Mouse (Mus musculus) layer of hippocampus, adult 2 months (tissue): ENCODE data around the gene Swsap1. TPM values are rescaled to one million over a fixed set of nuclear protein-coding genes. Genes with fewer than 3 reads are reported as not detected.

Experiments used
- DNase-seq, 2 experiments: peaks; one replicate each; pipeline ENCODE4 v3.0.0; 2022; ENCODE audit warnings: low spot score in 2 of 2
- H3K27ac ChIP-seq: fragments of 200-600 bp; 2 replicates; pipeline ENCODE4 v1.8.1; 2022
- H3K4me3 ChIP-seq: fragments of 200-600 bp; 2 replicates; pipeline ENCODE4 v1.8.1; 2022; ENCODE audit warnings: mild to moderate bottlenecking
- CTCF ChIP-seq: fragments of 200-600 bp; conservative IDR thresholded peaks from 2 replicates; pipeline ENCODE4 v1.8.1; 2022; ENCODE audit warnings: antibody characterized with exemption, mild to moderate bottlenecking, moderate library complexity
- long read RNA-seq, 2 experiments: library from polyadenylated mRNA; stranded (forward); transcript quantifications; one replicate each; pipeline ENCODE4 v2.0.0; 2021; ENCODE audit warnings: borderline mapping rate in 2 of 2
- total RNA-seq, 2 experiments: library from RNA; stranded (reverse); gene quantifications; 2 replicates each; pipeline ENCODE4 v1.2.3; 2021

Gene Swsap1
- 10 to 100 TPM; 14.8 to 15.9 TPM for total RNA-seq
- long read RNA-seq, experiment 1, transcript Swsap1-201 (2 exons, 1,838 nt): major isoform, 11 of 12 reads
- long read RNA-seq, experiment 1, partial matches to known transcripts: 0 of 12 reads
- long read RNA-seq, experiment 1, other reads (novel, unspliced or antisense): 1 of 12 reads
- long read RNA-seq, experiment 2, transcript Swsap1-201 (2 exons, 1,838 nt): major isoform, 18 of 20 reads
- long read RNA-seq, experiment 2, partial matches to known transcripts: 2 of 20 reads
- long read RNA-seq, experiment 2, other reads (novel, unspliced or antisense): 0 of 20 reads

DNA sequence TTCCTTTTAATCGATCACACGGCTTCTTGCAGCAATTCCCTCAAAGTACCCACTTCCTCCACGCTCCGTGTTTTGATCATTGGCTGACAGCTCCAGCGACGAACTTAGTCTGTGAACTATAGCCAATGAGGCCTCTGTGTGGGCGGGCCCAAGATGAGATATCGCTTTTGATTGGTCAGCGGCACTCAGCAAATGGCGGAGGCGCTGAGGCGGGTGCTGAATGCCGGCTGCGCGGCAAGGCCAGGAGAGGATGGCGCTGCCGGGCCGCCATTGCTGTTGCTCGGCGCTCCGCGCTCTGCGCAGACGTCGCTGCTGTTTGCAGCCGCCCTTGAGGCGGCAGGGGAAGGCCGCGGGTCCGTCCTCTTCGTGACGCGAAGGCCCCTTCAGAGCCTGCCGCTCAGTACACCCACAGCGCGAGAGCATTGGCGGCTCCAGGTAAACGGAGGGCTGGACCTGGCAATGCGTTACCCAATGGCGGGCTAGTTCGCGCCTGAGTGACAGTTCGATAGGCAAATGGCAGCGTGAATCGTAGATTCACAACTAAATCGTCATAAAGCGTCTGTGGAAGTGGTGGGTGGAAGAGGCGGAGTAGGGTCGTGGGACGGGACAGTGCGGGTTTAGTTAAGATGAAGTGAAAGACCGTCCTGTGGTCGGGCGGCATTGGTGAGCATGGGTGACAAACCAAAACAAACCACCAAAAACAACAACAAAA lies at the start of gene Swsap1:
TSS of gene Swsap1 (plus strand) at position 186 of the 712 bp plus-strand sequence.
- TF ChIP-seq CTCF: no peak; the same call in 1 of the 2 replicates
- Histone ChIP-seq H3K4me3 (peak within 1 kb of the TSS; percentile 64), H3K27ac (peak within 1 kb of the TSS; percentile 99)
- DNase-seq: peak; percentile 97 to 99

- no peak for DNase-seq
- no peak overlapping the region for H3K27ac ChIP-seq
- TF ChIP-seq CTCF: no peak
- H3K4me3 ChIP-seq: no peak overlapping the region
These were observed 47.3 kb upstream of the Swsap1 start for GRCm38 (mm10) chr9:21908216-21908615.

GRCm38 (mm10) chr9:21909474-21910223 lies 45.9 kb upstream of the Swsap1 start:
- TF ChIP-seq CTCF: no peak
- no peak overlapping the region for H3K4me3 ChIP-seq
- no peak for DNase-seq
- H3K27ac ChIP-seq: no peak overlapping the region

- TF ChIP-seq CTCF: no peak
- no peak for DNase-seq
- H3K27ac ChIP-seq: peak overlapping the region; percentile 94
- peak overlapping the region; percentile 80 for H3K4me3 ChIP-seq
These were observed 38.6 kb upstream of the Swsap1 start for GRCm38 (mm10) chr9:21916851-21917492.

DNA sequence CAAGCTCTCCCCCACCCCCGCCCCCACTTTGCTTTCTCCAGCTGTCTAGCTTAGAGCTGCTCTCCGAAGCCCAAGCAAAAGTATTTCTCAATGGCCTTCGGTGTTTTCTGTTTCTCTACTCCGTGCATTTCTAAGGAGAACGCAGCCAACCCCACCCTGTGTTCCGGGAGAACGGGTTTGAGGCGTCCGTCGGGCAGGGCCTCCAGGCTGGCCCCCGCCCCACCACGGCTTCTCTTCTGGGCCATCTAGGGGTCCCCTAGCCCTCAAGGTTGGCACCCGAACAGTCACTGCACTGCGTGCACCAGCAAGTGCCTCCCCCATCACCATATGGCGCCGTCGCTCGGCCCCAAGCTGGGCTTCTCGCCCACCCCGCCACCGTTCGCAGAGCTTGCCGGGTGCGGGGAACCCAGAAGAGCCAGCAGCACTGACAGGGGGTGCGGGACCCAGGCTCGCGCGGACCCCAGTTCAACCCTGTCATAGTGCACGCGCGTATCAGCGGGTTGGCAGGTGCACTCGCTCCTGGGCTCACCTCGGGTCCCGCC lies 38.0 kb upstream of the Swsap1 start:
- Histone ChIP-seq H3K4me3 (peak overlapping the region; percentile 80), H3K27ac (peak overlapping the region; percentile 94)
- peak; percentile 86 to 87 for DNase-seq
- TF ChIP-seq CTCF: no peak

DNA sequence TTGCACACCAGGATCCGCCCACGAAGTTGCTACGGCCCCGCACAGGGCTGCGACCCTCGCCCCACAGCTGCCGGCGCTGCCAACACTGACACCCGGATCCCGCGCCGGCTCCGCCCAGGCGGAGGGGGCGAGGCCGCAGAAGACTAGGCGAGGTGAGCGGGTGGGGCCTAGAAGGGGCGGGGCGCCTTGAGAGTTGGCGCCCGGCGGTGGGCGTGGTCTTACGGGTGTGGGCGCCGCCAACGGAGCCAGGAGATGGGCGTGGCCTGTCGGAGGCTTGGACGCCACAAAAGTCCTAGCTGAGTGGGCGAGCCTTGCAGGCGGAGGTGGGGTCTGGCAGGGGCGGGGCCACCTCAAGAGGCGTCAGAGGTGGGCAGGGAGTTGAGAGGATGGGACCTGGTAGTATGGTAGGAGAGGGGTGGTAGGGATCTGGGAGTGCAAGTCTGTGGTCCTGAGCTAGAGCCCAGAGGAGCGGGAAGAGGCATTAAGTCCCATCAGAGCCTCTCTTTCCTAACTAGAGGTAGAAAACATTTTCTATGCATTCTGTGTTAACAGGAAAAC lies 37.4 kb upstream of the Swsap1 start, which contains the start of gene Rab3d:
TSS of gene Rab3d (minus strand) at position 158 of the 558 bp plus-strand sequence.
- Histone ChIP-seq H3K27ac (peak within 1 kb of the TSS; percentile 94), H3K4me3 (peak within 1 kb of the TSS; percentile 80)
- no peak for TF ChIP-seq CTCF
- DNase-seq: peak; percentile 85 to 89

DNA sequence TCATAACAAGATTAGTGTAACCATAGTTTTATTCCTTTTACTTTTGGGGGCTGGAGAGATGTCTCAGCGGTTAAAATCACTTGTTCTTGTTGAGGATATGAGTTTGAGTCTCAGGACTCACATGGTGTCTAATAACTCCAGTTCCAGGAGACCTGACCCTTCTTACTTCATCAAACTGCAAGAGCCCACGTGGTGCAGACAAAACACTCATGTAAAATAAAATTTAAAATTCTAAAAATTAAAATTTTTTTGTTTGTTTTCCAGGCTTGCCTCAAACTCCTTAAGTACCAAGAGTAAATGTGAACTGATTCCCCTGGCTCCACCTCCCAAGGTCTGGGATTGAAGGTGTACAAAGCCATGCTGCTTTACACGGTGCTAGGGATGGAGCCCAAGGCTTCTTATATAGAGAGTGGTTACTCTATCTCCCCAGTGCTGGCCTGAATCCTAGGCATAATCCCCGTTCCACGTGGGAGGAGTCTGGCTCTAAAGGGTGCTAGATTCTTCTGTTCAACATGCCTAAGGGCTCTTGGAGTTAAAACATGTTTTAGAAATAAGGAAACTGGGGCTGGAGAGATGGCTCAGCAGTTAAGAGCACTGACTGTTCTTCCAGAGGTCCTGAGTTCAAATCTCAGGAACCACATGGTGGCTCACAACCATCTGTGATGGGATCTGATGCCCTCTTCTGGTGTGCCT lies 36.7 kb upstream of the Swsap1 start:
- Histone ChIP-seq H3K27ac (peak overlapping the region; percentile 94), H3K4me3 (peak overlapping the region; percentile 80)
- TF ChIP-seq CTCF: peak; percentile 58
- DNase-seq: no peak

DNA sequence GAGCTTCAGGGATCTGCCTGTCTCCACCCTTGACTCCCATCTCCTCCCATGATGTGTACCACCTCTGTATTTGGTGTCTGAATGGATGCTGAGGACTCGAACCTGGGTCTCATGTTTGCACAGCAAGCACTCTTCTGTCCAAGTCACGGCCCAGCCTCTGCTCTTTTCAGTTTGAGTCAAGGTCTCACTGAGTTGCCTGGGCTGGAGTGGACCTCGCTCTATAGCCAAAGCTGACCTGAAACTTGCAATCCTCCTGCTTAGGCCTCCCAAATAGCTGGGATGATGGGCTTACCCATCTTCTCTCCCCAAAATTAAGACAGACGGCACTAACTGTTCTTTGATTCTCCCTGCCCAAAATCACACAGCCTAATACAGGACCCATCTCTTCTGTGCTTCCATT lies 32.5 kb upstream of the Swsap1 start:
- Histone ChIP-seq H3K4me3 (no peak overlapping the region), H3K27ac (no peak overlapping the region)
- TF ChIP-seq CTCF: no peak
- DNase-seq: no peak

DNA sequence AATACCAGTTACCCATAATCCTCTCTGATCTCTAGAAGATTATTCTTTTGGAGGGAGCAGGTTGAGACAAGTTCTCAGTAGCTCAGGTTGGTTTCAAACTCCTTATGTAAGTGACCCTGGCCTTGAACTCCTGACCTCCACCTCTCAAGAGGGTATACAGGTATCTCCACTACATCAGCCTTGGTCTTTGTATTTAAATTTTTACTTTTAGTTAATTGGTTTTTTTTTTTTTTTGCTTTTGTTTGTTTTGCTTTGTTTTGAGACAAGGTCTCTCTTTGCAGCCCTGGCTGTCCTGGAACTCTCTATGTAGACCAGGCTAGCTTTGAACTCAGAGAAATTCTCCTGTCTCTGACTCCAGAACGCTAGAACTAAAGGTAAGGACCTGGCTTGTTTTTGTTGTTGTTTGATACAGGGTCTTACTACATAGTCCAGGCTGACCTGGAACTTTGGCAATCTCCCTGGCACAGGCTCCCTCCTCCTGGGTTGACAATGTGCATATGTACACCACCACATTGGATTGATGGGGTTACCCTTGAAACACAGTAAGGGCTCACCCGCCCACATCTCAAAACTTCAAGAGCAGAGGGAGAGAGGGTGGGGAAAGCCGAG lies 32.0 kb upstream of the Swsap1 start:
- Histone ChIP-seq H3K4me3 (no peak overlapping the region), H3K27ac (peak overlapping the region; percentile 58)
- TF ChIP-seq CTCF: no peak
- DNase-seq: no peak

GRCm38 (mm10) chr9:21924099-21924493 lies 31.5 kb upstream of the Swsap1 start:
- DNase-seq: no peak
- no peak for TF ChIP-seq CTCF
- Histone ChIP-seq H3K4me3 (no peak overlapping the region), H3K27ac (peak overlapping the region; percentile 58)

GRCm38 (mm10) chr9:21925034-21925433 lies 30.5 kb upstream of the Swsap1 start:
- no peak for TF ChIP-seq CTCF
- DNase-seq: no peak
- no peak overlapping the region for H3K4me3 ChIP-seq
- H3K27ac ChIP-seq: no peak overlapping the region
